Mouse (Mus musculus): ENCODE results near the gene Fam227a. TPM values are rescaled to one million over a fixed set of nuclear protein-coding genes. Genes with fewer than 3 reads are reported as not detected.
A peak's percentile ranks its signal among the peaks of the same experiment; 100 is the strongest.

Fam227a gene
- polyA plus RNA-seq, 1 experiment from 2014 or later: 2.2 TPM

- Histone ChIP-seq H3K4me3 (no peak overlapping the region), H3K36me3 (peaks cover 60% of the 10 kb centered on the region), H3K4me1 (replicated peaks) (no peaks in the 10 kb centered on the region), H3K9me3 (no peaks in the 10 kb centered on the region), H3K27ac (no peak overlapping the region), H3K27me3 (ENCODE audit: insufficient read depth, poor library complexity, severe bottlenecking) (no peaks in the 10 kb centered on the region)
- 79% methylated on average over 12 of the region's 12 CpGs for WGBS
- no peak for DNase-seq (ENCODE audit: low spot score)
Observed at GRCm38 (mm10) chr15:79641135-79641817, 17.5 kb downstream of the Fam227a start.

- no peak overlapping the region for H3K27ac ChIP-seq
- H3K36me3 ChIP-seq: peaks cover 94% of the 10 kb centered on the region
- no peaks in the 10 kb centered on the region for H3K27me3 ChIP-seq (ENCODE audit: insufficient read depth, poor library complexity, severe bottlenecking)
- DNase-seq (ENCODE audit: low spot score): no peak
- no peaks in the 10 kb centered on the region for H3K9me3 ChIP-seq
- 82% methylated on average over 2 of the region's 2 CpGs for WGBS
- H3K4me1 ChIP-seq (replicated peaks): no peaks in the 10 kb centered on the region
- no peak overlapping the region for H3K4me3 ChIP-seq
Observed at GRCm38 (mm10) chr15:79630471-79630870, 28.3 kb downstream of the Fam227a start.

- Histone ChIP-seq H3K27ac (no peak overlapping the region), H3K4me1 (replicated peaks) (no peaks in the 10 kb centered on the region), H3K27me3 (ENCODE audit: insufficient read depth, poor library complexity, severe bottlenecking) (no peaks in the 10 kb centered on the region), H3K4me3 (no peak overlapping the region), H3K9me3 (no peaks in the 10 kb centered on the region), H3K36me3 (peaks cover 91% of the 10 kb centered on the region)
- 85% methylated on average over 11 of the region's 11 CpGs for WGBS
- DNase-seq (ENCODE audit: low spot score): no peak
Observed at GRCm38 (mm10) chr15:79619770-79620414, 38.9 kb downstream of the Fam227a start.

GRCm38 (mm10) chr15:79618456-79618855, 40.3 kb downstream of the Fam227a start:
- Histone ChIP-seq H3K4me1 (replicated peaks) (no peaks in the 10 kb centered on the region), H3K27ac (no peak overlapping the region), H3K4me3 (no peak overlapping the region), H3K27me3 (ENCODE audit: insufficient read depth, poor library complexity, severe bottlenecking) (no peaks in the 10 kb centered on the region), H3K9me3 (no peaks in the 10 kb centered on the region), H3K36me3 (peaks cover 88% of the 10 kb centered on the region)
- 90% methylated on average over 7 of the region's 7 CpGs for WGBS
- DNase-seq (ENCODE audit: low spot score): no peak

- Histone ChIP-seq H3K27me3 (ENCODE audit: insufficient read depth, poor library complexity, severe bottlenecking) (no peaks in the 10 kb centered on the region), H3K4me3 (no peak overlapping the region), H3K27ac (no peak overlapping the region), H3K36me3 (peaks cover 87% of the 10 kb centered on the region), H3K9me3 (no peaks in the 10 kb centered on the region), H3K4me1 (replicated peaks) (no peaks in the 10 kb centered on the region)
- DNase-seq (ENCODE audit: low spot score): no peak
- WGBS: 84% methylated on average over 11 of the region's 11 CpGs
Observed at GRCm38 (mm10) chr15:79617135-79617534, 41.6 kb downstream of the Fam227a start.

GRCm38 (mm10) chr15:79616729-79617128, 42.0 kb downstream of the Fam227a start:
- WGBS: 85% methylated on average over 5 of the region's 5 CpGs
- no peaks in the 10 kb centered on the region for H3K9me3 ChIP-seq
- H3K36me3 ChIP-seq: peaks cover 83% of the 10 kb centered on the region

GRCm38 (mm10) chr15:79615501-79615900, 43.3 kb downstream of the Fam227a start:
- Histone ChIP-seq H3K27ac (no peak overlapping the region), H3K27me3 (ENCODE audit: insufficient read depth, poor library complexity, severe bottlenecking) (no peaks in the 10 kb centered on the region), H3K36me3 (peaks cover 83% of the 10 kb centered on the region), H3K4me1 (replicated peaks) (no peaks in the 10 kb centered on the region), H3K4me3 (no peak overlapping the region), H3K9me3 (0 out of 2 replicates have a peak, but pooled peaks cover 2% of the 10 kb centered on the region)
- DNase-seq (ENCODE audit: low spot score): no peak
- 87% methylated on average over 7 of the region's 7 CpGs for WGBS

More at GRCm38 (mm10) chr15:79616729-79617128, 42.0 kb downstream of the Fam227a start:
- no peaks in the 10 kb centered on the region for H3K27me3 ChIP-seq (ENCODE audit: insufficient read depth, poor library complexity, severe bottlenecking)
- DNase-seq (ENCODE audit: low spot score): no peak
- H3K27ac ChIP-seq: no peak overlapping the region
- no peak overlapping the region for H3K4me3 ChIP-seq
- H3K4me1 ChIP-seq (replicated peaks): no peaks in the 10 kb centered on the region

- Histone ChIP-seq H3K27ac (no peak overlapping the region), H3K9me3 (0 out of 2 replicates have a peak, but pooled peaks cover 6% of the 10 kb centered on the region), H3K36me3 (peaks cover 33% of the 10 kb centered on the region), H3K27me3 (ENCODE audit: insufficient read depth, poor library complexity, severe bottlenecking) (peaks cover 20% of the 10 kb centered on the region), H3K4me1 (replicated peaks) (peaks cover 11% of the 10 kb centered on the region), H3K4me3 (no peak overlapping the region)
- 97% methylated on average over 2 of the region's 2 CpGs for WGBS
- DNase-seq (ENCODE audit: low spot score): no peak
Observed at GRCm38 (mm10) chr15:79609226-79609625, 49.5 kb downstream of the Fam227a start.

GRCm38 (mm10) chr15:79608214-79608613, 50.5 kb downstream of the Fam227a start:
- WGBS: 85% methylated on average over 7 of the region's 7 CpGs

GRCm38 (mm10) chr15:79607757-79608156, 51.0 kb downstream of the Fam227a start:
- peaks cover 30% of the 10 kb centered on the region for H3K27me3 ChIP-seq (ENCODE audit: insufficient read depth, poor library complexity, severe bottlenecking)
- H3K9me3 ChIP-seq: 0 out of 2 replicates have a peak, but pooled peaks cover 10% of the 10 kb centered on the region
- DNase-seq (ENCODE audit: low spot score): no peak
- no peak overlapping the region for H3K4me3 ChIP-seq
- 66% methylated on average over 2 of the region's 2 CpGs for WGBS
- H3K27ac ChIP-seq: no peak overlapping the region
- H3K36me3 ChIP-seq: peaks cover 23% of the 10 kb centered on the region
- peaks cover 12% of the 10 kb centered on the region for H3K4me1 ChIP-seq (replicated peaks)

More at GRCm38 (mm10) chr15:79608214-79608613, 50.5 kb downstream of the Fam227a start:
- no peak for DNase-seq (ENCODE audit: low spot score)
- H3K36me3 ChIP-seq: peaks cover 25% of the 10 kb centered on the region
- no peak overlapping the region for H3K4me3 ChIP-seq
- H3K27me3 ChIP-seq (ENCODE audit: insufficient read depth, poor library complexity, severe bottlenecking): peaks cover 28% of the 10 kb centered on the region
- no peak overlapping the region for H3K27ac ChIP-seq
- 0 out of 2 replicates have a peak, but pooled peaks cover 10% of the 10 kb centered on the region for H3K9me3 ChIP-seq
- peaks cover 12% of the 10 kb centered on the region for H3K4me1 ChIP-seq (replicated peaks)

GRCm38 (mm10) chr15:79606161-79606560, 52.6 kb downstream of the Fam227a start:
- Histone ChIP-seq H3K9me3 (0 out of 2 replicates have a peak, but pooled peaks cover 10% of the 10 kb centered on the region), H3K27me3 (ENCODE audit: insufficient read depth, poor library complexity, severe bottlenecking) (peaks cover 30% of the 10 kb centered on the region), H3K4me1 (replicated peaks) (peaks cover 12% of the 10 kb centered on the region), H3K4me3 (no peak overlapping the region), H3K36me3 (peaks cover 13% of the 10 kb centered on the region), H3K27ac (no peak overlapping the region)
- DNase-seq (ENCODE audit: low spot score): no peak
- 93% methylated on average over 12 of the region's 12 CpGs for WGBS

- WGBS: 10% methylated on average over 37 of the region's 37 CpGs
- H3K4me1 ChIP-seq (replicated peaks): peaks cover 12% of the 10 kb centered on the region
- peak within 1 kb of the TSS; percentile 46 for H3K4me3 ChIP-seq
- peaks cover 3% of the 10 kb centered on the region for H3K36me3 ChIP-seq
- H3K9me3 ChIP-seq: 0 out of 2 replicates have a peak, but pooled peaks cover 4% of the 10 kb centered on the region
- DNase-seq (ENCODE audit: low spot score): peak; percentile 56
- H3K27ac ChIP-seq: peak within 1 kb of the TSS; percentile 23; the same call in 1 of the 2 replicates
- peaks cover 30% of the 10 kb centered on the region for H3K27me3 ChIP-seq (ENCODE audit: insufficient read depth, poor library complexity, severe bottlenecking)
Observed at GRCm38 (mm10) chr15:79604990-79605665, 53.6 kb downstream of the Fam227a start, which contains the start of gene Dmc1. Dmc1 (minus strand) TSS chr15:79605109.

All from hindbrain, embryonic 10.5 days (tissue).